Mouse (Mus musculus) limb, embryonic 14.5 days (tissue): ENCODE results near the gene Gm20390. TPM values are rescaled to one million over a fixed set of nuclear protein-coding genes. Genes with fewer than 3 reads are reported as not detected.

Source experiments
- ATAC-seq: fragments of 200-750 bp; cut with Nextera tagmentation; 2 replicates; pipeline ENCODE4 v1.8.0; 2017; ENCODE audit warnings: low read depth, moderate number of reproducible peaks, moderate TSS enrichment; ENCODE audit not compliant: low FRiP score
- DNase-seq: peaks from one replicate; pipeline ENCODE4 v3.0.0-alpha.2; 2015; ENCODE audit warnings: low spot score
- H3K27ac ChIP-seq: fragments of 300-500 bp; sonication (generic); replicated peaks from 2 replicates; pipeline ENCODE4 v1.5.1; 2014; ENCODE audit warnings: low read depth, mild to moderate bottlenecking, low read length, moderate library complexity, mixed read lengths
- H3K27me3 ChIP-seq: fragments of 300-500 bp; sonication (generic); 2 replicates; pipeline ENCODE4 v1.6.1; 2014; ENCODE audit warnings: low read length, mixed read lengths; ENCODE audit not compliant: control insufficient read depth, insufficient read depth
- H3K36me3 ChIP-seq: fragments of 300-500 bp; sonication (generic); 2 replicates; pipeline ENCODE4 v1.6.1; 2014; ENCODE audit warnings: mild to moderate bottlenecking, low read length, moderate library complexity, mixed read lengths; ENCODE audit not compliant: control insufficient read depth, insufficient read depth
- H3K4me1 ChIP-seq: fragments of 300-500 bp; sonication (generic); 2 replicates; pipeline ENCODE4 v1.6.1; 2014; ENCODE audit warnings: antibody characterized with exemption, low read length, mixed read lengths; ENCODE audit not compliant: control insufficient read depth, insufficient read depth
- H3K4me2 ChIP-seq: fragments of 300-500 bp; sonication (generic); replicated peaks from 2 replicates; pipeline ENCODE4 v1.6.1; 2014; ENCODE audit warnings: low read depth, mild to moderate bottlenecking, low read length, moderate library complexity; ENCODE audit not compliant: severe bottlenecking
- H3K4me3 ChIP-seq: fragments of 300-500 bp; sonication (generic); replicated peaks from 2 replicates; pipeline ENCODE4 v1.5.1; 2014; ENCODE audit warnings: low read length
- H3K9ac ChIP-seq: fragments of 300-500 bp; sonication (generic); 2 replicates; pipeline ENCODE4 v1.6.1; 2014; ENCODE audit warnings: mild to moderate bottlenecking, low read depth, low read length, moderate library complexity; ENCODE audit not compliant: severe bottlenecking
- H3K9me3 ChIP-seq: fragments of 300-500 bp; sonication (generic); 2 replicates; pipeline ENCODE4 v1.6.1; 2016; ENCODE audit warnings: low read length; ENCODE audit not compliant: control insufficient read depth
- POLR2A ChIP-seq: fragments of 200-500 bp; IDR thresholded peaks from 2 replicates; pipeline ENCODE4 v1.8.0; 2012; ENCODE audit warnings: inconsistent platforms, mild to moderate bottlenecking, moderate library complexity, borderline replicate concordance; ENCODE audit not compliant: insufficient read depth, insufficient read length; ENCODE audit errors: extremely low read depth
- WGBS: fragments of 180-500 bp; shearing (Covaris S2); extraction: QIAGEN DNeasy Blood & Tissue Kit; methylation state at CpG from one replicate; pipeline ENCODE4 v1.1.7; 2014; 5-methylcytosine and 5-hydroxymethylcytosine counted together
- polyA plus RNA-seq, 2 experiments: library from polyadenylated mRNA; depleted of rRNA in 1 of 2; stranded (reverse) in 1 of 2; unstranded in 1 of 2; fragments of >200 nt; fragmentation: Nextera tagmentation in 1 of 2; extraction: Ambion mirVana in 1 of 2; gene quantifications; 2 replicates each; pipeline versions ENCODE4 v1.2.1 to v1.2.3; 2012 to 2014

Gene Gm20390
- polyA plus RNA-seq, 2 experiments = 122 to 365 TPM

DNA sequence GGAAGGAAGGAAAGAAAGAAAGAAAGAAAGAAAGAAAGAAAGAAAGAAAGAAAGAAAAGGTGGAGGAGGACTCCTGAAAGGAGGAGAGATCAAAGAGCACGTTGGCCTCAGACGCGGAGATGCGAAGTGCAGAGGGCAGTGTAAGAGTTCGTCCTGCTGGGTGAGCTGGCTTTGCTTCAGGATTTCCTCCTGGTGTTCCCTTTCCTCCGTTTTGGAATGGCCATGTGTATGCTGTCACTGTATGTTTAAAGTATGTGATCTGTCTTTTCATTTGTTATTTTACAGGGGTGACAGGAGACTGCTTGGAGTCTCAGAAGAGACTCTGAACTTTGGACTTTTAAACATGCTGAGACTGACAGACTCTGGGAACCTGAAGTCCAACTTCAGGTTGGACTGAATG lies 6.6 kb downstream of the Gm20390 start:
- DNase-seq = no peak
- Histone ChIP-seq H3K4me3 (no peak overlapping the region), H3K27ac (no peak overlapping the region), H3K9ac (no peak overlapping the region), H3K9me3 (no peaks in the 10 kb centered on the region), H3K36me3 (peaks cover 78% of the 10 kb centered on the region), H3K4me1 (0 out of 2 replicates have a peak, but pooled peaks cover 2% of the 10 kb centered on the region), H3K4me2 (no peak overlapping the region), H3K27me3 (no peaks in the 10 kb centered on the region)
- ATAC-seq = no peak
- WGBS = 93% methylated on average over 6 of the region's 6 CpGs
- TF ChIP-seq POLR2A = no peak

DNA sequence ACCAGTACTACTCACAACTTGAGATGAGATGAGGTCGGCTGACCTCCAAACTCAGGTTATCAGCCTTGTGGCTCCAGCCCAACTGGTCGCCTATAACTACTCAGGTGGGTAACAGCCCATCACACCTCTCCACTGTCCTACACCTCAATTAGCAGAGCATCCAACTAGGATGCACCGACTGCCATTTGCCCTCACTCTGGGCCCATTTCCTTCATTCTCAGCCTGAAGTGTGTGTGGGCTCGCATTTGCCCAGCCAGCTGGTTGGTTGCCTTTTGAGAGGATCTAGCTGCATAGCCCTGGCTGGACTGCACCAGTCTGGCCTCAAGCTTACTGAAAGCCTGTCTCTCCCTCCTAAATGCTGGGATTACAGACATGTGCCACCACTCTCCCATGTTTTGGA lies 10.3 kb downstream of the Gm20390 start:
- Histone ChIP-seq H3K4me3 (no peak overlapping the region), H3K36me3 (peaks cover 64% of the 10 kb centered on the region), H3K4me1 (peaks cover 17% of the 10 kb centered on the region; the same call in 1 of the 2 replicates), H3K9me3 (no peaks in the 10 kb centered on the region), H3K4me2 (no peak overlapping the region), H3K9ac (no peak overlapping the region), H3K27ac (no peak overlapping the region), H3K27me3 (no peaks in the 10 kb centered on the region)
- ATAC-seq (no peak), DNase-seq (no peak)
- no peak for TF ChIP-seq POLR2A
- 78% methylated on average over 4 of the region's 4 CpGs for WGBS

DNA sequence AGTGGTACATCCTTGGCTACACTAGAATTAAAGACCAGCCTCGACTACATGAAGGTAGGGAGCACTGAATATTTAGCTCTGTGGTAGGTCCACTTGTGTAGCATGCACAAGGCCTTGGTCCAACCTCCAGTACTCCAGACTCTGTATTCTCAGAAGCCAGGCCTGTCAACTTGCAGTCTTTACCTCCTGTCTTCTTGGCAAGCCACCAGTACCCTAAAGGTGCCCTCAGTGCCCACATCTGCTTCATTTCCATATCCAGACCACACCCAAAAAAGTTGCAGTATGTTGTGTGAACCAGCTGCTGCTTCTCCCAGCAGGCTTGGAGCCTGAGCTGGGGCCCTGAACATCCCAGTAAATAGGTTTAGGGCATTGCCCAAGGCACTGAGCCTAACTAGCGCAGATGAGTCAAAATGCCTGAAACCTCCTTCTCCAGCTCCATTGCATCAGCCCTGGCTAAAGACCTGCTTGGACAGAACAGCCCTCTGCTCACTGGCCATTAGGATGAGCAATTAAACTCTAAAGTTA lies 11.0 kb downstream of the Gm20390 start:
- TF ChIP-seq POLR2A = no peak
- Histone ChIP-seq H3K4me1 (peaks cover 19% of the 10 kb centered on the region; the same call in 1 of the 2 replicates), H3K27ac (no peak overlapping the region), H3K36me3 (peaks cover 64% of the 10 kb centered on the region), H3K4me2 (no peak overlapping the region), H3K9ac (no peak overlapping the region), H3K27me3 (no peaks in the 10 kb centered on the region), H3K9me3 (no peaks in the 10 kb centered on the region), H3K4me3 (no peak overlapping the region)
- 79% methylated on average over 2 of the region's 2 CpGs for WGBS
- DNase-seq (no peak), ATAC-seq (no peak)

DNA sequence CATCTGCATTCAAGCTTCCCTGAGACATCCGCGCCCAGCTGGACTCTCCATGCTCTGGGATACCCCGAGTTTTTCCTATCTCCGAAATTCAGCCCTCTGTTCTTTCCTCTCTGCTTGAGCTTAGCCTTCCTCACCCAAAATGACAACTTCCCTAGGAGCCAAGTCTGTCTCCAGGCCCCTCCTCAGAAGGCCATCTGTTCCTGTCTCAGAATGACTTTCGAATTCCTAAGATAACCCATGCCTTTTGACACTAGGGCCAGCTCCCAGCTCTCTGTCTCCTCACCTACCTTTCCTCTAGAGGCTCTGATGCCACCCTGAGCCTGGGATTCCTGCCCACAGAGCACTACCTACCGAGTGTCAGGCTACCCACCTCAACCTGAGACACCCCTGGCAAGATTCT lies 11.9 kb downstream of the Gm20390 start, which contains the start of gene Nme2:
TSS of gene Nme2 (minus strand) at position 101 of the 400 bp plus-strand sequence.
- Histone ChIP-seq H3K4me2 (peak within 1 kb of the TSS; percentile 77), H3K9ac (peak within 1 kb of the TSS; percentile 71), H3K4me3 (peak within 1 kb of the TSS; percentile 51), H3K27me3 (no peaks in the 10 kb centered on the region), H3K9me3 (no peaks in the 10 kb centered on the region), H3K27ac (peak within 1 kb of the TSS; percentile 75), H3K36me3 (peaks cover 66% of the 10 kb centered on the region), H3K4me1 (peaks cover 19% of the 10 kb centered on the region; the same call in 1 of the 2 replicates)
- 1% methylated on average over 6 of the region's 6 CpGs for WGBS
- no peak for TF ChIP-seq POLR2A
- ATAC-seq (peak; percentile 22), DNase-seq (no peak)

DNA sequence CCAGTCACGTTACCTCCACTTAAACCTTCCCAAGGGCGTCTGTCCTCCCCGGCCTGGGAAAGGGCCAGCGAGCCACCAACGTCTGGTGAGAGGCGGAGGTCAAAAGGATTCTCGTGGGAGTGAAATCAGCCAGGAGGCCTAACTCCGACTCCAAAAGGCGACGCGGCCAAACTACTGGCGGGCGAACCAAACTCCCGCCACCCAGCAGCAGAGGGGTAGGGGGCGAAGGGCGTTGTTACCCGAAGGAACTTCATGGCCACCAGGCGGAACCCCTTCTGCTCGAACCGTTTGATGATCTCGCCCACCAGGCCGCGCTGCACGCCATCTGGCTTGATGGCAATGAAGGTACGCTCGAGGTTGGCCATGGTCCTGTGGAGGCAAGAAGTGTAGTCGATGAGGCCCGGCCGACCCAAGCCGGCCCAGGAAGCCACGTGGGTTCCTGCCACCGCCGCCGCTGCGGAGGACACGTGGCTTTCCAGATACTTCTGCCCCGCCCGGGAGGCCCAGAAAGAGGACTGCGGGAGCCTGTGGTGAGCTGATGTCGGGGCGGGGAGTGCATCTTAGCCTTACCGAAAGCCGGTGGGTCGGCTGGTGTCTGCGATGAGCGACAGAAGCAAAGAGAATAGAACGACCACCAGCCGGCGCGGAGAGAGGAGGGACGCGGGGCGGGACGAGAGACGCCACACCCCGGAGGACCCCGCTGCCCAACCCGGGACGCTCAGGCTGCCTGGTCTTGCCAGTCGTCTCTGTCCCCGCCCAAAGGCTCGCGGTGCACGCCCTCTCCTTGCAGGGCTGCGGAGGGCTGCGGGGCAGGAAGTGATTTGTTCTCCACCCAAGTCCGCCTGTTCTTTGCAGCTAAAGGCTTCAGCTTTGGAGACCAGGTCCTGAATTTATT lies 12.6 kb downstream of the Gm20390 start:
- Histone ChIP-seq H3K36me3 (peaks cover 67% of the 10 kb centered on the region), H3K4me2 (peak overlapping the region; percentile 77), H3K9ac (peak overlapping the region; percentile 71), H3K27ac (peak overlapping the region; percentile 75), H3K27me3 (no peaks in the 10 kb centered on the region), H3K4me3 (peak overlapping the region; percentile 51), H3K4me1 (peaks cover 19% of the 10 kb centered on the region; the same call in 1 of the 2 replicates), H3K9me3 (no peaks in the 10 kb centered on the region)
- under 1% methylated on average over 58 of the region's 67 CpGs for WGBS
- DNase-seq (peak; percentile 95), ATAC-seq (peak; percentile 97)
- TF ChIP-seq POLR2A = no peak
